Mouse (Mus musculus): ENCODE results near the gene Cntnap2. TPM values are rescaled to one million over a fixed set of nuclear protein-coding genes. Genes with fewer than 3 reads are reported as not detected.

Cntnap2 gene
- total RNA-seq, 2 experiments from 2014 or later: 8.8 to 10.6 TPM

GRCm38 (mm10) chr6:46081432-46081831 lies 1022.3 kb downstream of the Cntnap2 start:
- intact Hi-C loops (cut with DNase I; ENCODE audit: low total_unique reads): no loop called here
- no peak for DNase-seq

- intact Hi-C loops (cut with DNase I; ENCODE audit: low total_unique reads): no loop called here
- DNase-seq: no peak
These were observed 1084.2 kb downstream of the Cntnap2 start for GRCm38 (mm10) chr6:46143189-46143841.

GRCm38 (mm10) chr6:46166837-46167236 lies 1107.7 kb downstream of the Cntnap2 start:
- DNase-seq: no peak
- intact Hi-C loops (cut with DNase I; ENCODE audit: low total_unique reads): no loop called here

- DNase-seq: no peak
- intact Hi-C loops (cut with DNase I; ENCODE audit: low total_unique reads): no loop called here
These were observed 1138.1 kb downstream of the Cntnap2 start for GRCm38 (mm10) chr6:46197298-46197697.

- intact Hi-C loops (cut with DNase I; ENCODE audit: low total_unique reads): no loop called here
- DNase-seq: no peak
These were observed 1142.7 kb downstream of the Cntnap2 start for GRCm38 (mm10) chr6:46201828-46202227.

- no peak for DNase-seq
- intact Hi-C loops (cut with DNase I; ENCODE audit: low total_unique reads): no loop called here
These were observed 1146.4 kb downstream of the Cntnap2 start for GRCm38 (mm10) chr6:46205531-46205930.

GRCm38 (mm10) chr6:46232889-46233288 lies 1173.7 kb downstream of the Cntnap2 start:
- no peak for DNase-seq
- intact Hi-C loops (cut with DNase I; ENCODE audit: low total_unique reads): no loop called here

- intact Hi-C loops (cut with DNase I; ENCODE audit: low total_unique reads): no loop called here
- no peak for DNase-seq
These were observed 1181.2 kb downstream of the Cntnap2 start for GRCm38 (mm10) chr6:46240349-46240748.

GRCm38 (mm10) chr6:46263171-46263570 lies 1204.0 kb downstream of the Cntnap2 start:
- DNase-seq: no peak
- intact Hi-C loops (cut with DNase I; ENCODE audit: low total_unique reads): no loop called here

- intact Hi-C loops (cut with DNase I; ENCODE audit: low total_unique reads): no loop called here
- no peak for DNase-seq
These were observed 1287.8 kb downstream of the Cntnap2 start for GRCm38 (mm10) chr6:46346946-46347345.

- intact Hi-C loops (cut with DNase I; ENCODE audit: low total_unique reads): no loop called here
- DNase-seq: no peak
These were observed 1301.9 kb downstream of the Cntnap2 start for GRCm38 (mm10) chr6:46361091-46361490.

GRCm38 (mm10) chr6:46362156-46362555 lies 1303.0 kb downstream of the Cntnap2 start:
- intact Hi-C loops (cut with DNase I; ENCODE audit: low total_unique reads): no loop called here
- DNase-seq: no peak

- intact Hi-C loops (cut with DNase I; ENCODE audit: low total_unique reads): no loop called here
- DNase-seq: no peak
These were observed 1339.8 kb downstream of the Cntnap2 start for GRCm38 (mm10) chr6:46398725-46399589.

GRCm38 (mm10) chr6:46414154-46414553 lies 1355.0 kb downstream of the Cntnap2 start:
- intact Hi-C loops (cut with DNase I; ENCODE audit: low total_unique reads): no loop called here
- DNase-seq: no peak

GRCm38 (mm10) chr6:46414562-46414961 lies 1355.4 kb downstream of the Cntnap2 start:
- DNase-seq: no peak
- intact Hi-C loops (cut with DNase I; ENCODE audit: low total_unique reads): no loop called here

GRCm38 (mm10) chr6:46419827-46420226 lies 1360.7 kb downstream of the Cntnap2 start:
- intact Hi-C loops (cut with DNase I; ENCODE audit: low total_unique reads): no loop called here
- no peak for DNase-seq

GRCm38 (mm10) chr6:46420349-46420748 lies 1361.2 kb downstream of the Cntnap2 start:
- intact Hi-C loops (cut with DNase I; ENCODE audit: low total_unique reads): no loop called here
- DNase-seq: no peak

- no peak for DNase-seq
- intact Hi-C loops (cut with DNase I; ENCODE audit: low total_unique reads): no loop called here
These were observed 1369.1 kb downstream of the Cntnap2 start for GRCm38 (mm10) chr6:46428231-46428630.

GRCm38 (mm10) chr6:46450917-46451638 lies 1391.9 kb downstream of the Cntnap2 start:
- intact Hi-C loops (cut with DNase I; ENCODE audit: low total_unique reads): no loop called here

GRCm38 (mm10) chr6:46472683-46473082 lies 1413.5 kb downstream of the Cntnap2 start:
- intact Hi-C loops (cut with DNase I; ENCODE audit: low total_unique reads): no loop called here

More at GRCm38 (mm10) chr6:46450917-46451638, 1391.9 kb downstream of the Cntnap2 start:
- no peak for DNase-seq

More at GRCm38 (mm10) chr6:46472683-46473082, 1413.5 kb downstream of the Cntnap2 start:
- no peak for DNase-seq
